ENCODE assay signal across 8 mouse cellular contexts in the genomic region with DNA sequence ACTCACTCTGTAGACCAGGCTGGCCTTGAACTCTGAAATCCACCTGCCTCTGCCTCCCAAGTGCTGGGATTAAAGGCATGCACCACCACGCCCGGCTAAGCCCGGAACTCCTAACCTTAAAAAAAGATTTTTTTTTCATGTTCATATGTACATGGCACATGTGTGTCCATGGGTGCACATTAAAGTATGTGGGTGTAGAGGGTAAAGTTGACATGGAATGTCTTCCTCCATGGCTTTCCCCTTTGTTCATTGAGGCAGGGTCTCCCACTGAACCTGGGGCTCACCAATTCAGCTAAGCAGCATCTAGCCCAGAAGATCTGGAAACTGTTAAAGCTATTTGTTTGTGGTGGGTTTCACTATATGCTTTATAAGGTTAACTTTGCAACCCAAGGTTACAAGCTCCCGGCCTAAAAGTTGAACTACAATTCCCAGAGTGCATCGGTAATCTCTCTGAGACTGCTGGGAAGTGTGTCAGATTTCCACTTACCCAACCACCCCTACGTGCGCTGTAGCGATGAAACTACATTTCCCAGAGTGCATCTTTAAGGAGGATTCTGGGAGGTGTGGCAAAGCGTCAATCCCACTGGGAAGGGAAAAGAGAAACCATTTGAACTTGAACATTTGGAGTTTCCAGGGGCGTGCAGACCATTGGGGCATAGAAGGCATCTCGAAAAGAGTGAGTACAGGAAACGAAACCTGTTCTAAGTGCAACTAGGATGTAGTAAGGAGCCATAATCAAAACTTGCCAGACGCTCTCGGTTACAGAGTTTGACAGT. TPM values are rescaled to one million over a fixed set of nuclear protein-coding genes. Genes with fewer than 3 reads are reported as not detected.
DNase-seq lines count a peak whose midpoint lies in the region; ATAC-seq and TF ChIP-seq lines count a peak whose summit lies in the region.

A gene (plus strand): TSS at position 581 of the 776 bp plus-strand sequence.

- H3K4me3 ChIP-seq in forebrain, embryonic 10.5 days = peak within 1 kb of the TSS; percentile 57
- H3K4me3 ChIP-seq in heart, embryonic 15.5 days = peak within 1 kb of the TSS; percentile 66
- H3K4me3 ChIP-seq in liver, embryonic 14.5 days (ENCODE audit: insufficient read depth in 1 of 2, low read depth in 2 of 2, low read length in 2 of 2) = peak within 1 kb of the TSS; percentile 61 to 92
- peak within 1 kb of the TSS; percentile 40 for H3K4me3 ChIP-seq in neural tube, embryonic 11.5 days (ENCODE audit: low read depth, low read length)
- peak within 1 kb of the TSS; percentile 52 for H3K4me3 ChIP-seq in stomach, postnatal 0 days (ENCODE audit: low read depth, low read length)

- H3K27me3 ChIP-seq in forebrain, embryonic 10.5 days (ENCODE audit: poor library complexity, severe bottlenecking) = no peaks in the 10 kb centered on the region
- H3K27me3 ChIP-seq in heart, embryonic 15.5 days = no peaks in the 10 kb centered on the region
- no peaks in the 10 kb centered on the region for H3K27me3 ChIP-seq in liver, embryonic 14.5 days (ENCODE audit: control insufficient read depth, insufficient read depth, low read length)
- no peaks in the 10 kb centered on the region for H3K27me3 ChIP-seq in neural tube, embryonic 11.5 days (ENCODE audit: control insufficient read depth, insufficient read depth, low read length)
- H3K27me3 ChIP-seq in stomach, postnatal 0 days (ENCODE audit: control insufficient read depth, insufficient read depth, low read length) = no peaks in the 10 kb centered on the region

- peaks cover 22% of the 10 kb centered on the region for H3K4me1 ChIP-seq in forebrain, embryonic 10.5 days
- H3K4me1 ChIP-seq in heart, embryonic 15.5 days (replicated peaks) = peaks cover 7% of the 10 kb centered on the region
- peaks cover 0 to 12% of the 10 kb centered on the region in 2 experiments; a peak in 2 of 4 replicates for H3K4me1 ChIP-seq in liver, embryonic 14.5 days (replicated peaks; ENCODE audit: control insufficient read depth in 2 of 2, insufficient read depth in 2 of 2, low read length in 1 of 2)
- peaks cover 3% of the 10 kb centered on the region; the same call in 1 of the 2 replicates for H3K4me1 ChIP-seq in neural tube, embryonic 11.5 days (ENCODE audit: control insufficient read depth, insufficient read depth, low read length)
- peaks cover 2% of the 10 kb centered on the region; the same call in 1 of the 2 replicates for H3K4me1 ChIP-seq in stomach, postnatal 0 days (replicated peaks; ENCODE audit: control insufficient read depth, insufficient read depth)

- WGBS in forebrain, embryonic 10.5 days = 26% methylated on average over 14 of the region's 14 CpGs
- WGBS in heart, embryonic 15.5 days = 23% methylated on average over 14 of the region's 14 CpGs
- 19% methylated on average over 14 of the region's 14 CpGs for WGBS in liver, embryonic 14.5 days (ENCODE audit: insufficient replicate concordance)
- WGBS in neural tube, embryonic 11.5 days = 23% methylated on average over 14 of the region's 14 CpGs
- 22% methylated on average over 14 of the region's 14 CpGs for WGBS in stomach, postnatal 0 days

- TF ChIP-seq EP300 in liver, embryonic 14.5 days (IDR thresholded peaks at IDR 0.05; ENCODE audit: low read depth) = no peak
- TF ChIP-seq EP300 in stomach, postnatal 0 days (optimal IDR thresholded peaks at IDR 0.05) = no peak

- H3K27ac ChIP-seq in forebrain, embryonic 10.5 days = peak within 1 kb of the TSS; percentile 77
- H3K27ac ChIP-seq in heart, embryonic 15.5 days = no peak within 1 kb of the TSS
- H3K27ac ChIP-seq in liver, embryonic 14.5 days = no peak within 1 kb of the TSS
- H3K27ac ChIP-seq in neural tube, embryonic 11.5 days (ENCODE audit: low read depth, low read length) = no peak within 1 kb of the TSS
- H3K27ac ChIP-seq in stomach, postnatal 0 days (replicated peaks) = no peak within 1 kb of the TSS

- TF ChIP-seq CTCF in liver, embryonic 14.5 days (IDR thresholded peaks at IDR 0.05; ENCODE audit: low read depth) = no peak
- TF ChIP-seq CTCF in stomach, postnatal 0 days (IDR thresholded peaks at IDR 0.05; ENCODE audit: low read depth) = no peak

- peak; percentile 61 to 74 for DNase-seq in CD8-positive naive resting alpha-beta T cell, adult 2 months (ENCODE audit: low read depth in 2 of 2, low spot score in 2 of 2)
- DNase-seq in c-Kit-positive CD71-negative TER-119-negative erythroid progenitor cells, embryonic 14.5 days (ENCODE audit: low read depth) = peak; percentile 89
- peak; percentile 74 for DNase-seq in forebrain, embryonic 10.5 days (ENCODE audit: extremely low spot score, low spot score)
- DNase-seq in kidney, postnatal 25 days = peak; percentile 88 to 93
- DNase-seq in liver, embryonic 14.5 days (ENCODE audit: low read depth in 3 of 3, low spot score in 3 of 3) = peak; percentile 88 to 92 (median 88)
- DNase-seq in neural tube, embryonic 11.5 days (ENCODE audit: low spot score) = peak; percentile 80
- DNase-seq in stomach, postnatal 0 days (ENCODE audit: low spot score) = peak; percentile 78

- H3K4me2 ChIP-seq in heart, embryonic 15.5 days = peak within 1 kb of the TSS; percentile 59
- peak within 1 kb of the TSS; percentile 92 for H3K4me2 ChIP-seq in liver, embryonic 14.5 days (ENCODE audit: low read depth)
- H3K4me2 ChIP-seq in neural tube, embryonic 11.5 days (ENCODE audit: low read depth) = peak within 1 kb of the TSS; percentile 40
- H3K4me2 ChIP-seq in stomach, postnatal 0 days (replicated peaks; ENCODE audit: low read depth) = peak within 1 kb of the TSS; percentile 64

- H3K9ac ChIP-seq in heart, embryonic 15.5 days = peak within 1 kb of the TSS; percentile 54
- peak within 1 kb of the TSS; percentile 46 for H3K9ac ChIP-seq in liver, embryonic 14.5 days (replicated peaks)
- no peak within 1 kb of the TSS for H3K9ac ChIP-seq in neural tube, embryonic 11.5 days (ENCODE audit: low read length)
- H3K9ac ChIP-seq in stomach, postnatal 0 days (ENCODE audit: low read length) = peak within 1 kb of the TSS; percentile 28

- no peaks in the 10 kb centered on the region for H3K9me3 ChIP-seq in forebrain, embryonic 10.5 days
- H3K9me3 ChIP-seq in heart, embryonic 15.5 days (replicated peaks) = no peaks in the 10 kb centered on the region
- H3K9me3 ChIP-seq in liver, embryonic 14.5 days (ENCODE audit: control insufficient read depth, low read length) = no peaks in the 10 kb centered on the region
- H3K9me3 ChIP-seq in neural tube, embryonic 11.5 days (ENCODE audit: control insufficient read depth, low read length) = no peaks in the 10 kb centered on the region
- H3K9me3 ChIP-seq in stomach, postnatal 0 days (ENCODE audit: control insufficient read depth, low read length) = no peaks in the 10 kb centered on the region

- H3K36me3 ChIP-seq in forebrain, embryonic 10.5 days (replicated peaks) = no peaks in the 10 kb centered on the region
- H3K36me3 ChIP-seq in heart, embryonic 15.5 days = no peaks in the 10 kb centered on the region
- H3K36me3 ChIP-seq in liver, embryonic 14.5 days (replicated peaks; ENCODE audit: control insufficient read depth, insufficient read depth, low read depth) = no peaks in the 10 kb centered on the region
- H3K36me3 ChIP-seq in neural tube, embryonic 11.5 days (ENCODE audit: control insufficient read depth, insufficient read depth, low read length) = no peaks in the 10 kb centered on the region
- no peaks in the 10 kb centered on the region for H3K36me3 ChIP-seq in stomach, postnatal 0 days (ENCODE audit: control insufficient read depth, insufficient read depth, low read length)

- peak; percentile 95 for ATAC-seq in heart, embryonic 15.5 days (replicated peaks; ENCODE audit: insufficient number of reproducible peaks, insufficient read depth, low FRiP score, low read depth)
- ATAC-seq in liver, embryonic 14.5 days (ENCODE audit: insufficient read depth) = peak; percentile 89
- ATAC-seq in neural tube, embryonic 11.5 days (ENCODE audit: insufficient read depth, low FRiP score, low TSS enrichment) = peak; percentile 91
- ATAC-seq in stomach, postnatal 0 days (ENCODE audit: low FRiP score, low TSS enrichment) = peak; percentile 96

RNA-seq across cellular contexts. Expression of the gene that starts here (rescaled TPM):
- polyA plus RNA-seq in forebrain, embryonic 10.5 days (2016; fragmentation: Nextera tagmentation; extraction: Ambion mirVana) = 9.9 and 12.0 TPM in 2 replicates
- 14.4 and 14.8 TPM in 2 replicates for polyA plus RNA-seq in heart, embryonic 15.5 days (2015; fragmentation: Nextera tagmentation; extraction: Ambion mirVana)
- 5.1 and 6.1 TPM in 2 replicates for polyA plus RNA-seq in liver, embryonic 14.5 days (2012; rRNA removed)
- polyA plus RNA-seq in liver, embryonic 14.5 days (2014; fragmentation: Nextera tagmentation; extraction: Ambion mirVana) = 2.6 and 4.8 TPM in 2 replicates
- 6.2 and 8.1 TPM in 2 replicates for polyA plus RNA-seq in neural tube, embryonic 11.5 days (2014; fragmentation: Nextera tagmentation; extraction: Ambion mirVana)
- polyA plus RNA-seq in stomach, postnatal 0 days (2015; fragmentation: Nextera tagmentation; extraction: Ambion mirVana) = 11.6 and 11.8 TPM in 2 replicates

Comparison
In these comparisons a context has a peak if more than half of its experiments do, and no peak if none do; other contexts are left out.
1. H3K4me2 ChIP-seq: peak in every context shown above with its lines; median percentile 92 in liver, embryonic 14.5 days; 64 in stomach, postnatal 0 days; 59 in heart, embryonic 15.5 days; 40 in neural tube, embryonic 11.5 days.